Mouse (Mus musculus): ENCODE results near the gene Olfr1281. TPM values are rescaled to one million over a fixed set of nuclear protein-coding genes. Genes with fewer than 3 reads are reported as not detected.
"Not testable (repeated sequence)": the region's sequence is repeated elsewhere in the genome, so short reads cannot be mapped to it uniquely, and the experiment has no call there.

Olfr1281 gene
- polyA plus RNA-seq (2015; fragmentation: Nextera tagmentation; extraction: Ambion mirVana): not detected in 2 replicates

DNA sequence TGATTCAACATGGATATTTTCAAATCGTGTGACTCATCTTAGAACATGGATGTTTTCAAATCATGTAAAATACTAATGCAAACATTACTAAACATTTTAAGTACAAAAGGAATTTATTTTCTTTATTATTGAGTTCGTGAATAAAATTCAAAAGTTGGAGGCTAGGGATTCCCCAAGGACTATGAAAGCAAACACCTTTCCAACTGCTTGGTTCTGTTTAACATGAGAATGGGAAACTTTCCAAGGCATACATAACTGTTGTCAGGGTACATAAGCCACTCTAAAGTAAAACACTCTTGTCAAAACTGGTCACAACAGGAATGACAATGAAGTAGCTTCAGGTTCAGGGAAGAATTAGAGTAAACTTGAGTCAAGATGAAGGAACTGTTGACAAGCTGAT is at the start of gene Olfr1281:
Olfr1281 (plus strand) TSS at position 301 of the 400 bp plus-strand sequence.
- no peak within 1 kb of the TSS for H3K27ac ChIP-seq (ENCODE audit: low read depth)
- TF ChIP-seq EP300 (IDR thresholded peaks at IDR 0.05; ENCODE audit: low read depth) (no peak), CTCF (IDR thresholded peaks at IDR 0.05; ENCODE audit: low read depth) (no peak)
- H3K4me2 ChIP-seq (ENCODE audit: low read depth, low read length): no peak within 1 kb of the TSS
- DNase-seq (no peak), ATAC-seq (no peak)
- WGBS (ENCODE audit: insufficient replicate concordance): 57% methylated on average over 2 of the region's 2 CpGs
- H3K4me3 ChIP-seq (ENCODE audit: low read depth, low read length): no peak within 1 kb of the TSS
- H3K27me3 ChIP-seq (ENCODE audit: insufficient read depth, low read length): no peaks in the 10 kb centered on the region
- no peaks in the 10 kb centered on the region for H3K36me3 ChIP-seq (replicated peaks; ENCODE audit: insufficient read depth, low read length)
- H3K4me1 ChIP-seq (ENCODE audit: insufficient read depth): no peaks in the 10 kb centered on the region
- no peak within 1 kb of the TSS for H3K9ac ChIP-seq (replicated peaks)
- no peaks in the 10 kb centered on the region for H3K9me3 ChIP-seq (ENCODE audit: low read length)

DNA sequence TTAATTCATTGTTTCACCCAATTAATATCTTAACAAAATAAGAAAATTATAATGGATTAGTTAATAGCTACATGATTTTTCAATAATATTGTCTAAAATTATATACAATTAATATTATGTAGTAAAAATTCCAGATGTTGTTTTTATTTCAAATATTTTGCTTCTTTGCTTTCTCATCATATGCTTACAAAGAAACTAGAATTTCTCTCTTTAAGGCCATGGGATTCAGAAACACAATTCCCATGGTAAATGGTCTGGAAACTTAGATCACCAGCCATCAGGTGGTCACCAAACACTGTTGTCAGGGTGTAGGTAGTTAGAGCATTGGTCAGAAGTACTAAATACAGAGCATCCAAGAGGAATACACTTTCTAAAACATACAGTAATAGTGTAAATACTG is 36.5 kb upstream of the Olfr1281 start, which contains the start of gene Olfr1278:
Olfr1278 (plus strand) TSS at position 301 of the 400 bp plus-strand sequence.
- DNase-seq: no peak
- H3K9me3 ChIP-seq (ENCODE audit: low read length): no peaks in the 10 kb centered on the region
- no peak within 1 kb of the TSS for H3K27ac ChIP-seq (ENCODE audit: low read depth)
- ATAC-seq: no peak
- H3K9ac ChIP-seq (replicated peaks): no peak within 1 kb of the TSS
- no peaks in the 10 kb centered on the region for H3K4me1 ChIP-seq (ENCODE audit: insufficient read depth)
- H3K4me2 ChIP-seq (ENCODE audit: low read depth, low read length): no peak within 1 kb of the TSS
- H3K36me3 ChIP-seq (replicated peaks; ENCODE audit: insufficient read depth, low read length): no peaks in the 10 kb centered on the region
- H3K27me3 ChIP-seq (ENCODE audit: insufficient read depth, low read length): no peaks in the 10 kb centered on the region
- no peak for TF ChIP-seq CTCF (IDR thresholded peaks at IDR 0.05; ENCODE audit: low read depth)
- no peak for TF ChIP-seq EP300 (IDR thresholded peaks at IDR 0.05; ENCODE audit: low read depth)
- no peak within 1 kb of the TSS for H3K4me3 ChIP-seq (ENCODE audit: low read depth, low read length)

DNA sequence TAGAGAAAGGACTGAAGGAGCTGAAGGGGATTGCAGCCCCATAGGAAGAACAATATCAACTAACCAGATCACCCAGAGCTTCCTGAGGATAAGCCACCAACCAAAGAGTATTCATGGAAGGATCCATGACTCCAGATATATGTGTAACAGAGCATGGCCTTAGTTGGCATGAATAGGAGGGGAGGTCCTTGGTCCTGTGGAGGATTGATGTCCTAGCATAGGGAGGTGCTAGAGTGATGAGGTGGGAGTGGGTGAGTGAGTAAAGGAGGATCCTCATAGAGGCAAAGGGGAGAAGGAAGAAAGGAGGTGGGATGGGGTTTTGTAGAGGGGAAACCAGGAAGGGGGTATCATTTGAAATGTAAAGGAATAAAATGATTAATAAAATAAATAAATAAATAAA is 27.8 kb upstream of the Olfr1281 start:
- ATAC-seq: no peak

DNA sequence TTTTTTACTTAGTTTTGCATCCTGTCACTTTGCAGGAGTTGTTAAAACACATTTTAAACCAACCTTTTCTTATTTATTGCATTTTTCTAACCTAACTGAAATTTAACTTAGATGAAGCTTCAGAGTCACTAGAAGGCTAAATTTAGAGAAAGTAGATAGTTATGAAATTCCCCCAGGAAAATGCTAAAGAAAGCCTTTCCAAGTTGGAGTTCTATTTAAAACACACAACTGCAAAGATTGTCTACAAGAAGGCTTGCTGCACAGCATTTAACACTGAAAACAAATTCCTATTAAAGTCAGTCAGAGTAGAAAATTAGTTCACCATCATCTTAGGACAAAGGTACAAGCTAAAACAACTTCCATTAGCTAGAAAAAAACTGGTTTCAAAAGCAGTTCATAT is 25.9 kb upstream of the Olfr1281 start, which contains the start of gene Olfr1279:
Olfr1279 (plus strand) TSS at position 262 of the 400 bp plus-strand sequence.
- no peak for TF ChIP-seq CTCF (IDR thresholded peaks at IDR 0.05; ENCODE audit: low read depth)
- no peaks in the 10 kb centered on the region for H3K36me3 ChIP-seq (replicated peaks; ENCODE audit: insufficient read depth, low read length)
- DNase-seq (no peak), ATAC-seq (no peak)
- no peaks in the 10 kb centered on the region for H3K4me1 ChIP-seq (ENCODE audit: insufficient read depth)
- no peaks in the 10 kb centered on the region for H3K27me3 ChIP-seq (ENCODE audit: insufficient read depth, low read length)
- H3K4me3 ChIP-seq (ENCODE audit: low read depth, low read length): no peak within 1 kb of the TSS
- no peaks in the 10 kb centered on the region for H3K9me3 ChIP-seq (ENCODE audit: low read length)
- no peak within 1 kb of the TSS for H3K4me2 ChIP-seq (ENCODE audit: low read depth, low read length)
- no peak within 1 kb of the TSS for H3K27ac ChIP-seq (ENCODE audit: low read depth)
- no peak within 1 kb of the TSS for H3K9ac ChIP-seq (replicated peaks)

More for the DNA sequence above, 27.8 kb upstream of the Olfr1281 start:
- Histone ChIP-seq H3K4me2 (ENCODE audit: low read depth, low read length) (no peak overlapping the region), H3K9me3 (ENCODE audit: low read length) (no peaks in the 10 kb centered on the region), H3K27me3 (ENCODE audit: insufficient read depth, low read length) (no peaks in the 10 kb centered on the region), H3K36me3 (replicated peaks; ENCODE audit: insufficient read depth, low read length) (no peaks in the 10 kb centered on the region), H3K9ac (replicated peaks) (no peak overlapping the region), H3K4me3 (ENCODE audit: low read depth, low read length) (no peak overlapping the region), H3K4me1 (ENCODE audit: insufficient read depth) (no peaks in the 10 kb centered on the region), H3K27ac (ENCODE audit: low read depth) (no peak overlapping the region)
- TF ChIP-seq EP300 (IDR thresholded peaks at IDR 0.05; ENCODE audit: low read depth) (no peak), CTCF (IDR thresholded peaks at IDR 0.05; ENCODE audit: low read depth) (no peak)
- DNase-seq: no peak

DNA sequence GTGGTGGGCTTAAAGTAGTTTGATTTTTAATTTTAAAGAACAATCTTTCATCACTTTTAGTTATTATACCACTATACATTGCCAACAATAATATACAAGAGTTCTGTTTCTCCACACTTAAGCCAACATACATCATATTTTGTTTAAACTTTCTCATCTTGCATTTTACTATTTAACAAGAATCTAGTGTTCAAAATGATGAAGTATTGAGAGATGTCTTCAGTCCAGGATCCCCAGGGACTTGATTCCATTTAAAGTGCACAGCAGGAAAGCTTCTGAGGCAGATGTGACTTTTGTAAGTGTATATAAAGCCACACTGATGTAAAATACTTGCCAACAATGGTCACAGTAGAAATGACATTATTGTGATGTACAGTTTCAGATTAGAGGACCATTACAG is 12.6 kb upstream of the Olfr1281 start, which contains the start of gene Olfr1280:
Olfr1280 (plus strand) TSS at position 301 of the 400 bp plus-strand sequence.
- Histone ChIP-seq H3K4me1 (ENCODE audit: insufficient read depth) (no peaks in the 10 kb centered on the region), H3K9ac (replicated peaks) (no peak within 1 kb of the TSS), H3K27me3 (ENCODE audit: insufficient read depth, low read length) (no peaks in the 10 kb centered on the region), H3K36me3 (replicated peaks; ENCODE audit: insufficient read depth, low read length) (no peaks in the 10 kb centered on the region), H3K4me2 (ENCODE audit: low read depth, low read length) (no peak within 1 kb of the TSS), H3K4me3 (ENCODE audit: low read depth, low read length) (no peak within 1 kb of the TSS), H3K9me3 (ENCODE audit: low read length) (no peaks in the 10 kb centered on the region), H3K27ac (ENCODE audit: low read depth) (no peak within 1 kb of the TSS)
- TF ChIP-seq CTCF (IDR thresholded peaks at IDR 0.05; ENCODE audit: low read depth) (no peak), EP300 (IDR thresholded peaks at IDR 0.05; ENCODE audit: low read depth) (no peak)
- DNase-seq (no peak), ATAC-seq (no peak)

DNA sequence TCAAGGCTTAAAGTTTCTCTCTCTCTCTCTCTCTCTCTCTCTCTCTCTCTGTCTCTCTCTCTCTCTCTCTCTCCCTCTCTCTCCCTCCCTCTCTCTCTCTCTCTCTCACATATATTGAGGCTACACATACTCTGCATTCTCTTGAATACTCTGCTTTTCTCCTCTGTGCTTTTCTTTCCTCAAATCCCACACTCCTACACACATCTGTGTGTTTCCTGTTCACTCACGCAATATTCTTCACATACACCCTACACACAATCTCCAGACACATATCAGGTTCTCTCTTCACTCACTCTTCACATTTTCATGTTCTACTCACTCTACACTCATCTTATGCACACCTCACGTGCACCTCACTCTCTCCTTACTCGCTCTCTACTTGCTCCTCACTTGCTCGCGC is 7.4 kb downstream of the Olfr1281 start:
- H3K4me3 ChIP-seq (ENCODE audit: low read depth, low read length); DNase-seq; H3K4me2 ChIP-seq (ENCODE audit: low read depth, low read length); H3K27me3 ChIP-seq (ENCODE audit: insufficient read depth, low read length); H3K9ac ChIP-seq (replicated peaks); H3K27ac ChIP-seq (ENCODE audit: low read depth); H3K9me3 ChIP-seq (ENCODE audit: low read length); H3K36me3 ChIP-seq (replicated peaks; ENCODE audit: insufficient read depth, low read length); H3K4me1 ChIP-seq (ENCODE audit: insufficient read depth); ATAC-seq: not testable (repeated sequence)
- WGBS (ENCODE audit: insufficient replicate concordance): 77% methylated on average over 5 of the region's 5 CpGs

DNA sequence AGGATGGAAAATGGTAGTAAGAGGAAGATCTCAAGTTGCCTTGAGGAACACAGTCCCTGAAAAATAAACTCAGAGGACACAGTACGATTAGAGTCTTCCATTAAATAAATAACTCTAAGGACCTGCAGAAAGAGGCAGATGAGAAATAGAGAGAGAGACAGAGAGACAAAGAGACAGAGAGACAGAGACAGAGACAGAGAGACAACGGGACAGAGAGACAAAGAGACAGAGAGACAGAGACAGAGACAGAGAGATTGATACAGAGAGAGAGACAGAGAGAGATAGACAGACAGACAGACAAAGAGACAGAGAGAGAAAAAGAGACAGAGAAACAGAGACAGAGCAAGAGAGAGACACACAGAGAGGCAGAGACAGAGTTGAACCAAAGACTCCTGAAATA is 9.7 kb downstream of the Olfr1281 start, which contains the start of gene Olfr1282:
Olfr1282 (minus strand) TSS at position 101 of the 400 bp plus-strand sequence.
- WGBS (ENCODE audit: insufficient replicate concordance): 58% methylated on average over 2 of the region's 2 CpGs
- TF ChIP-seq EP300 (IDR thresholded peaks at IDR 0.05; ENCODE audit: low read depth) (no peak), CTCF (IDR thresholded peaks at IDR 0.05; ENCODE audit: low read depth) (no peak)
- H3K36me3 ChIP-seq (replicated peaks; ENCODE audit: insufficient read depth, low read length): no peaks in the 10 kb centered on the region

More for the DNA sequence above, 9.7 kb downstream of the Olfr1281 start, which contains the start of gene Olfr1282:
- no peak within 1 kb of the TSS for H3K4me3 ChIP-seq (ENCODE audit: low read depth, low read length)
- no peaks in the 10 kb centered on the region for H3K27me3 ChIP-seq (ENCODE audit: insufficient read depth, low read length)
- DNase-seq (no peak), ATAC-seq (no peak)
- H3K27ac ChIP-seq (ENCODE audit: low read depth): no peak within 1 kb of the TSS
- no peaks in the 10 kb centered on the region for H3K9me3 ChIP-seq (ENCODE audit: low read length)
- H3K9ac ChIP-seq (replicated peaks): no peak within 1 kb of the TSS
- no peak within 1 kb of the TSS for H3K4me2 ChIP-seq (ENCODE audit: low read depth, low read length)
- no peaks in the 10 kb centered on the region for H3K4me1 ChIP-seq (ENCODE audit: insufficient read depth)
